Mouse (Mus musculus): Measurements from ENCODE around the gene Smurf1.

Smurf1 gene

GRCm38 (mm10) chr5:144963401-144963800, 2.2 kb downstream of the Smurf1 start:
- ATAC-seq (ENCODE audit: insufficient number of reproducible peaks, low FRiP score, low TSS enrichment) = no peak

- ATAC-seq (ENCODE audit: insufficient number of reproducible peaks, low FRiP score, low TSS enrichment) = no peak; the same call in 1 of the 2 replicates
Measured at GRCm38 (mm10) chr5:144958271-144958670, 7.4 kb downstream of the Smurf1 start.

GRCm38 (mm10) chr5:144954432-144954831, 11.2 kb downstream of the Smurf1 start:
- no peak for ATAC-seq (ENCODE audit: insufficient number of reproducible peaks, low FRiP score, low TSS enrichment)

- ATAC-seq (ENCODE audit: insufficient number of reproducible peaks, low FRiP score, low TSS enrichment) = no peak
Measured at GRCm38 (mm10) chr5:144952592-144952991, 13.1 kb downstream of the Smurf1 start.

GRCm38 (mm10) chr5:144950428-144951051, 15.1 kb downstream of the Smurf1 start:
- no peak for ATAC-seq (ENCODE audit: insufficient number of reproducible peaks, low FRiP score, low TSS enrichment)

- ATAC-seq (ENCODE audit: insufficient number of reproducible peaks, low FRiP score, low TSS enrichment) = no peak
Measured at GRCm38 (mm10) chr5:144949856-144950255, 15.8 kb downstream of the Smurf1 start.

GRCm38 (mm10) chr5:144948422-144948821, 17.2 kb downstream of the Smurf1 start:
- no peak for ATAC-seq (ENCODE audit: insufficient number of reproducible peaks, low FRiP score, low TSS enrichment)

GRCm38 (mm10) chr5:144948002-144948401, 17.6 kb downstream of the Smurf1 start:
- ATAC-seq (ENCODE audit: insufficient number of reproducible peaks, low FRiP score, low TSS enrichment) = no peak

GRCm38 (mm10) chr5:144946032-144946431, 19.6 kb downstream of the Smurf1 start:
- ATAC-seq (ENCODE audit: insufficient number of reproducible peaks, low FRiP score, low TSS enrichment) = peak; percentile 40; the same call in 1 of the 2 replicates

- ATAC-seq (ENCODE audit: insufficient number of reproducible peaks, low FRiP score, low TSS enrichment) = no peak
Measured at GRCm38 (mm10) chr5:144944932-144945331, 20.7 kb downstream of the Smurf1 start.

- no peak for ATAC-seq (ENCODE audit: insufficient number of reproducible peaks, low FRiP score, low TSS enrichment)
Measured at GRCm38 (mm10) chr5:144944370-144944769, 21.3 kb downstream of the Smurf1 start.

GRCm38 (mm10) chr5:144943346-144943745, 22.3 kb downstream of the Smurf1 start:
- no peak for ATAC-seq (ENCODE audit: insufficient number of reproducible peaks, low FRiP score, low TSS enrichment)

GRCm38 (mm10) chr5:144942431-144942830, 23.2 kb downstream of the Smurf1 start:
- no peak for ATAC-seq (ENCODE audit: insufficient number of reproducible peaks, low FRiP score, low TSS enrichment)

- ATAC-seq (ENCODE audit: insufficient number of reproducible peaks, low FRiP score, low TSS enrichment) = no peak
Measured at GRCm38 (mm10) chr5:144940904-144941303, 24.7 kb downstream of the Smurf1 start.

- ATAC-seq (ENCODE audit: insufficient number of reproducible peaks, low FRiP score, low TSS enrichment) = no peak
Measured at GRCm38 (mm10) chr5:144937304-144937703, 28.3 kb downstream of the Smurf1 start.

- no peak for ATAC-seq (ENCODE audit: insufficient number of reproducible peaks, low FRiP score, low TSS enrichment)
Measured at GRCm38 (mm10) chr5:144933486-144933885, 32.2 kb downstream of the Smurf1 start.

GRCm38 (mm10) chr5:144931841-144932240, 33.8 kb downstream of the Smurf1 start:
- no peak for ATAC-seq (ENCODE audit: insufficient number of reproducible peaks, low FRiP score, low TSS enrichment)

GRCm38 (mm10) chr5:144928856-144929713, 36.6 kb downstream of the Smurf1 start:
- no peak for ATAC-seq (ENCODE audit: insufficient number of reproducible peaks, low FRiP score, low TSS enrichment)

GRCm38 (mm10) chr5:144926275-144926674, 39.4 kb downstream of the Smurf1 start:
- ATAC-seq (ENCODE audit: insufficient number of reproducible peaks, low FRiP score, low TSS enrichment) = no peak

GRCm38 (mm10) chr5:144923351-144923750, 42.3 kb downstream of the Smurf1 start:
- ATAC-seq (ENCODE audit: insufficient number of reproducible peaks, low FRiP score, low TSS enrichment) = no peak

- no peak for ATAC-seq (ENCODE audit: insufficient number of reproducible peaks, low FRiP score, low TSS enrichment)
Measured at GRCm38 (mm10) chr5:144919790-144920189, 45.9 kb downstream of the Smurf1 start.

- no peak for ATAC-seq (ENCODE audit: insufficient number of reproducible peaks, low FRiP score, low TSS enrichment)
Measured at GRCm38 (mm10) chr5:144919194-144919593, 46.5 kb downstream of the Smurf1 start.
